Mouse (Mus musculus) CH12.LX (cell line): ENCODE measurements around the gene Ddx46. TPM values are rescaled to one million over a fixed set of nuclear protein-coding genes. Genes with fewer than 3 reads are reported as not detected.

Source experiments
- DNase-seq: peaks from one replicate; pipeline ENCODE4 v3.0.0-alpha.2; 2013; ENCODE audit errors: extremely low read depth
- H3K27ac ChIP-seq: 2 replicates; pipeline ENCODE4 v1.5.1; 2012; ENCODE audit warnings: low read depth, mild to moderate bottlenecking, control low read depth, moderate library complexity; ENCODE audit not compliant: insufficient read depth
- H3K27me3 ChIP-seq: replicated peaks from 2 replicates; pipeline ENCODE3; 2012; ENCODE audit warnings: inconsistent platforms
- H3K36me3 ChIP-seq, 2 experiments: replicated peaks in 1 of 2; 2 replicates each; pipeline versions ENCODE3 to v1.6.1; 2012; ENCODE audit warnings: inconsistent platforms in 1 of 2, low read length in 1 of 2, mild to moderate bottlenecking in 1 of 2, mixed read lengths in 1 of 2, moderate library complexity in 1 of 2; ENCODE audit not compliant: control insufficient read depth in 1 of 2, insufficient read depth in 1 of 2
- H3K4me1 ChIP-seq, 2 experiments: 2 replicates each; pipeline ENCODE4 v1.6.1; 2012; ENCODE audit warnings: inconsistent platforms in 1 of 2, moderate library complexity in 1 of 2; ENCODE audit not compliant: insufficient read depth in 2 of 2, control insufficient read depth in 1 of 2
- H3K4me2 ChIP-seq: 2 replicates; pipeline ENCODE4 v1.6.1; 2012; ENCODE audit warnings: low read depth, mild to moderate bottlenecking, control low read depth; ENCODE audit not compliant: poor library complexity, insufficient read depth, severe bottlenecking
- H3K4me3 ChIP-seq, 3 experiments: fragments of 150-350 bp in 1 of 3; sonication (generic) in 1 of 3; replicated peaks in 1 of 3; 2 replicates each; pipeline versions ENCODE3 to v1.5.1; 2011 to 2012; ENCODE audit warnings: low read depth in 2 of 3, low read length in 2 of 3, mild to moderate bottlenecking in 2 of 3, moderate library complexity in 2 of 3, control low read depth in 1 of 3, improper control_type of control experiment in 1 of 3, inconsistent platforms in 1 of 3, mixed read lengths in 1 of 3; ENCODE audit not compliant: poor library complexity in 1 of 3
- H3K79me2 ChIP-seq: replicated peaks from 2 replicates; pipeline ENCODE4 v1.6.1; 2012; ENCODE audit warnings: mild to moderate bottlenecking, moderate library complexity; ENCODE audit not compliant: control insufficient read depth, poor library complexity, insufficient read depth, severe bottlenecking; ENCODE audit errors: extremely low read depth
- H3K9ac ChIP-seq: 2 replicates; pipeline ENCODE4 v1.6.1; 2012; ENCODE audit warnings: low read depth, mild to moderate bottlenecking, control low read depth, moderate library complexity; ENCODE audit not compliant: insufficient read depth
- H3K9me3 ChIP-seq: replicated peaks from 2 replicates; pipeline ENCODE3; 2012; ENCODE audit warnings: low read length, inconsistent platforms, mixed read lengths
- BHLHE40 ChIP-seq: IDR thresholded peaks from 2 replicates; pipeline ENCODE4 v1.6.1; 2011; ENCODE audit warnings: mild to moderate bottlenecking, low read depth, low read length, improper control_type of control experiment
- CHD2 ChIP-seq: IDR thresholded peaks from 2 replicates; pipeline ENCODE4 v1.6.1; 2011; ENCODE audit warnings: low read length, improper control_type of control experiment
- CTCF ChIP-seq, 2 experiments: IDR thresholded peaks in 1 of 2; conservative IDR thresholded peaks in 1 of 2; 2 replicates each; pipeline ENCODE4 v1.5.1; 2011 to 2012; ENCODE audit warnings: low read depth in 2 of 2, low read length in 2 of 2, improper control_type of control experiment in 1 of 2, inconsistent platforms in 1 of 2, mild to moderate bottlenecking in 1 of 2, moderate library complexity in 1 of 2
- E2F4 ChIP-seq: IDR thresholded peaks from 2 replicates; pipeline ENCODE4 v1.6.1; 2011; ENCODE audit warnings: low read depth, low read length, improper control_type of control experiment; ENCODE audit not compliant: insufficient replicate concordance
- ETS1 ChIP-seq: conservative IDR thresholded peaks from 2 replicates; pipeline ENCODE4 v1.6.1; 2012; ENCODE audit warnings: low read depth, mild to moderate bottlenecking, inconsistent platforms, low read length, improper control_type of control experiment, moderate library complexity
- GABPA ChIP-seq: IDR thresholded peaks from 2 replicates; pipeline ENCODE4 v1.6.1; 2012; ENCODE audit warnings: low read depth, low read length, improper control_type of control experiment, inconsistent platforms; ENCODE audit not compliant: insufficient replicate concordance
- HCFC1 ChIP-seq: IDR thresholded peaks from 2 replicates; pipeline ENCODE4 v1.6.1; 2012; ENCODE audit warnings: low read depth, mild to moderate bottlenecking, inconsistent platforms, low read length, improper control_type of control experiment
- IRF4 ChIP-seq: IDR thresholded peaks from 2 replicates; pipeline ENCODE4 v1.6.1; 2014; ENCODE audit warnings: low read depth, mild to moderate bottlenecking, inconsistent platforms, low read length, improper control_type of control experiment
- JUND ChIP-seq: conservative IDR thresholded peaks from 2 replicates; pipeline ENCODE4 v1.6.1; 2011; ENCODE audit warnings: low read depth, low read length, improper control_type of control experiment
- KAT2A ChIP-seq: IDR thresholded peaks from 2 replicates; pipeline ENCODE4 v1.6.1; 2012; ENCODE audit warnings: low read length, improper control_type of control experiment, inconsistent platforms; ENCODE audit not compliant: insufficient replicate concordance
- MAFK ChIP-seq: IDR thresholded peaks from 2 replicates; pipeline ENCODE4 v1.6.1; 2011; ENCODE audit warnings: low read length, improper control_type of control experiment; ENCODE audit not compliant: insufficient replicate concordance
- MAX ChIP-seq: IDR thresholded peaks from 2 replicates; pipeline ENCODE4 v1.6.1; 2011; ENCODE audit warnings: low read length, improper control_type of control experiment
- MEF2A ChIP-seq: IDR thresholded peaks from 2 replicates; pipeline ENCODE4 v1.6.1; 2014; ENCODE audit warnings: low read depth, mild to moderate bottlenecking, inconsistent platforms, low read length, improper control_type of control experiment, borderline replicate concordance
- MXI1 ChIP-seq: IDR thresholded peaks from 2 replicates; pipeline ENCODE4 v1.6.1; 2011; ENCODE audit warnings: mild to moderate bottlenecking, low read depth, low read length, improper control_type of control experiment
- MYC ChIP-seq: IDR thresholded peaks from 2 replicates; pipeline ENCODE4 v1.6.1; 2011; ENCODE audit warnings: low read depth, mild to moderate bottlenecking, improper control_type of control experiment, low read length
- NELFE ChIP-seq: IDR thresholded peaks from 2 replicates; pipeline ENCODE4 v1.6.1; 2011; ENCODE audit warnings: low read depth, low read length, improper control_type of control experiment
- NRF1 ChIP-seq: IDR thresholded peaks from 2 replicates; pipeline ENCODE4 v1.6.1; 2014; ENCODE audit warnings: low read depth, mild to moderate bottlenecking, inconsistent platforms, low read length, improper control_type of control experiment, moderate library complexity
- PAX5 ChIP-seq: IDR thresholded peaks from 2 replicates; pipeline ENCODE4 v1.6.1; 2012; ENCODE audit warnings: low read length, inconsistent platforms, mixed read lengths
- RAD21 ChIP-seq: IDR thresholded peaks from 2 replicates; pipeline ENCODE4 v1.6.1; 2011; ENCODE audit warnings: low read depth, mild to moderate bottlenecking, low read length, improper control_type of control experiment, moderate library complexity
- RCOR1 ChIP-seq: conservative IDR thresholded peaks from 2 replicates; pipeline ENCODE4 v1.6.1; 2012; ENCODE audit warnings: low read depth, mild to moderate bottlenecking, inconsistent platforms, low read length, improper control_type of control experiment
- SIN3A ChIP-seq: IDR thresholded peaks from 2 replicates; pipeline ENCODE4 v1.6.1; 2012; ENCODE audit warnings: low read length, improper control_type of control experiment, inconsistent platforms
- SMC3 ChIP-seq: IDR thresholded peaks from 2 replicates; pipeline ENCODE4 v1.6.1; 2011; ENCODE audit warnings: low read depth, low read length, improper control_type of control experiment
- TBP ChIP-seq: conservative IDR thresholded peaks from 2 replicates; pipeline ENCODE4 v1.6.1; 2011; ENCODE audit warnings: low read depth, low read length, improper control_type of control experiment
- TCF12 ChIP-seq: IDR thresholded peaks from 2 replicates; pipeline ENCODE4 v1.6.1; 2014; ENCODE audit warnings: low read depth, mild to moderate bottlenecking, inconsistent platforms, low read length, improper control_type of control experiment
- UBTF ChIP-seq: IDR thresholded peaks from 2 replicates; pipeline ENCODE4 v1.6.1; 2012; ENCODE audit warnings: low read depth, mild to moderate bottlenecking, inconsistent platforms, low read length, improper control_type of control experiment, moderate library complexity
- USF1 ChIP-seq: IDR thresholded peaks from 2 replicates; pipeline ENCODE4 v1.6.1; 2014; ENCODE audit warnings: low read depth, mild to moderate bottlenecking, inconsistent platforms, low read length, improper control_type of control experiment
- ZC3H11A ChIP-seq: IDR thresholded peaks from 2 replicates; pipeline ENCODE4 v1.6.1; 2012; ENCODE audit warnings: low read depth, mild to moderate bottlenecking, inconsistent platforms, low read length, improper control_type of control experiment
- ZMIZ1 ChIP-seq: IDR thresholded peaks from 2 replicates; pipeline ENCODE4 v1.6.1; 2012; ENCODE audit warnings: low read depth, mild to moderate bottlenecking, inconsistent platforms, low read length, improper control_type of control experiment
- ZNF384 ChIP-seq: IDR thresholded peaks from 2 replicates; pipeline ENCODE4 v1.6.1; 2012; ENCODE audit warnings: low read depth, low read length, improper control_type of control experiment, inconsistent platforms
- dilution Hi-C: fragments of 300-500 bp; cut with MboI; formaldehyde crosslinking; loops from 2 replicates; pipeline ENCODE4 v1.14.3; 2020; ENCODE audit warnings: low sequenced_read_pairs; ENCODE audit not compliant: extremely low pct_unique_long_range_greater_than_20kb, extremely low pct_ligation_motif_present
- in situ Hi-C: fragments of 300-500 bp; cut with MboI; formaldehyde crosslinking; loops from 3 replicates; pipeline ENCODE4 v1.14.3; 2019; ENCODE audit warnings: low sequenced_read_pairs, low pct_ligation_motif_present, low pct_unique_long_range_greater_than_20kb, mixed read lengths
- polyA plus RNA-seq: library from polyadenylated mRNA; unstranded; fragments of >175 nt; gene quantifications from 2 replicates; pipeline ENCODE4 v1.2.1, GENCODE M21; 2012; ENCODE audit warnings: low read depth; ENCODE audit not compliant: insufficient read length
- total RNA-seq, 2 experiments: library from RNA; depleted of rRNA; stranded (reverse); fragments of 300-350 nt in 1 of 2; fragments of >200 nt in 1 of 2; gene quantifications; 2 replicates each; pipeline ENCODE4 v1.2.3; 2012 to 2014

Gene Ddx46
- total and polyA plus RNA-seq, 3 experiments: 35.4 to 103 (median 36.1) TPM

DNA sequence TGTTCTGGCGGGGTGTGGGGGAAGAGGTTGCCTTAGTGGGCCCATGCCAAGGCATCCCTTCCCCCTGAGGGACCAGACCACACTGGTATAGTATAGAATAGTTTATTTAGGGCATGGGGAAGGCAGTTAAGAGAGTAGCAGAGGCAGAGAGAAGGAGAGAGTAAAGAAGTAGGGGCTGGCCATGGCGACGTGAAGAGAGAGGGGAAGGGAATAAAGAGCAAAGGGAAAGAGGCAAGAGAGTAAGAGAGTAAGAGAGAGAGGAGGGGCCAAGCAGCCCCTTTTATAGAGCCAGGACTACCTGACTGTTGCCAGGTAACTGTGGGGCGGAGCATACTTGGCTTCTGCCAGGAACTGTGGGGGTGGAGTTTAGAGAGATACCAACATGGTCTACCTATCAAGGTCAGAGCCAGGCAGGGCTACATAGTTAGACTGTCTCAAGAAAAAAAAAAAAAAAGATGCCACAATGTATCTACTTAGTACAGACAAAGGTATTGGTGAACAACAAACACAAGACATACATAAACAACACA lies 42.8 kb upstream of the Ddx46 start:
- dilution Hi-C loops: no loop called here

DNA sequence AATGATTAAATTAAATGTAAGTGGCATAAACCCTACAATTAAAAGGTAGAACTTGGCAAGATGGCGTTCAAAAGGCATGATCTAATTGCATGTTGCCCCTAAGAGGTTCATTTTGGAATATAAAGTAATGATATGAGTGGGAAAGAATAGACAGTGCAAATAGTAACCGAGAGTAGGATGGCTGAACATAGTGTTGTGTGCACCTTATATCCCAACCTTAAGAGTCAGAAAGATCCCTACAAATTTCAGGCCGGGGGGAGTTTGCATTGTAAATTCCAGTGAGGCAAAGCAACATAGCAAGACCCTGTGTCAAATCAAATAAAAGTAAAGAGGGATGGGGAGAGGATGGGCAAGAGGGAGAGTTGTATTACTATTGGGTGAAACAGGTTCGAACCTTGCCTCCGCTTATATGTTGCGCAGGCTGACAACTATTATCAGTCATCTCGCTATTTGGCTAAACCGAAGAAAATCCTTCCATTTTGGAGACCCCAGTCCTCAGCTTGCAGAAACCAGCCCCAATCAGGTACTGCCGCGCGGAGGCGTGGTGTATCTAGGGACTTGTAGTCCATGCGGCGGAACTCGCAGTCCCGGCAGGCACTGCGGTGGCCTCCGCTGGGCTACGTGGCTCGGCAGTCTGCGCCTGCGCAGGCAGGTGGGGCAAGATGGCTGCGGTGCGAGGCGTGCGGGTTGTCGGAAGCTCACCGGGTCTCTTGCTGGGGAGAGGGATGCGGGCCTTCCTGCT lies 42.1 kb upstream of the Ddx46 start:
- H3K9me3 ChIP-seq: peaks cover 2% of the 10 kb centered on the region
- peak overlapping the region; percentile 35 for H3K4me2 ChIP-seq
- H3K4me1 ChIP-seq: peaks cover 7 to 22% of the 10 kb centered on the region in 2 experiments; a peak in 3 of 4 replicates
- H3K27me3 ChIP-seq: peaks cover 8% of the 10 kb centered on the region
- no peak overlapping the region for H3K27ac ChIP-seq
- dilution Hi-C loops (no loop called here), in situ Hi-C loops (no loop called here)
- H3K9ac ChIP-seq: peak overlapping the region; percentile 70
- H3K4me3 ChIP-seq: peak overlapping the region; percentile 78 to 95 (median 81)
- DNase-seq: peak; percentile 96
- H3K79me2 ChIP-seq: peaks cover 22% of the 10 kb centered on the region
- H3K36me3 ChIP-seq: peaks cover 27 to 30% of the 10 kb centered on the region in 2 experiments
- peak; percentile 97 for TF ChIP-seq NELFE
- TF ChIP-seq MAX: peak; percentile 82; the same call in 1 of the 2 replicates
- peak; percentile 99 for TF ChIP-seq TCF12
- TF ChIP-seq ETS1: no peak
- TF ChIP-seq ZNF384: no peak
- TF ChIP-seq NRF1: peak; percentile 96
- TF ChIP-seq MYC: peak; percentile 84; the same call in 1 of the 2 replicates
- TF ChIP-seq MEF2A: peak; percentile 72
- peak; percentile 94; the same call in 1 of the 2 replicates for TF ChIP-seq KAT2A
- no peak for TF ChIP-seq JUND
- TF ChIP-seq IRF4: peak; percentile 36; the same call in 1 of the 2 replicates
- TF ChIP-seq PAX5: no peak
- no peak for TF ChIP-seq SMC3
- TF ChIP-seq RCOR1: no peak; the same call in 1 of the 2 replicates
- TF ChIP-seq TBP: peak; percentile 89
- no peak for TF ChIP-seq E2F4
- peak; percentile 61; the same call in 1 of the 2 replicates for TF ChIP-seq SIN3A
- no peak; the same call in 1 of the 2 replicates for TF ChIP-seq CHD2
- TF ChIP-seq GABPA: peak; percentile 68; the same call in 1 of the 2 replicates
- TF ChIP-seq BHLHE40: 0 out of 2 replicates have a peak, but pooled peaks have one; percentile 25
- no peak for TF ChIP-seq MAFK
- no peak for TF ChIP-seq ZC3H11A
- TF ChIP-seq RAD21: no peak
- TF ChIP-seq HCFC1: peak; percentile 97
- peak; percentile 90 for TF ChIP-seq ZMIZ1
- TF ChIP-seq UBTF: no peak

More for the DNA sequence above, 42.8 kb upstream of the Ddx46 start:
- Histone ChIP-seq H3K27ac (no peak overlapping the region), H3K9me3 (peaks cover 2% of the 10 kb centered on the region), H3K9ac (no peak overlapping the region), H3K4me1 (peaks cover 7 to 22% of the 10 kb centered on the region in 2 experiments; a peak in 3 of 4 replicates), H3K4me2 (no peak overlapping the region), H3K79me2 (peaks cover 22% of the 10 kb centered on the region), H3K4me3 (no peak overlapping the region), H3K27me3 (peaks cover 8% of the 10 kb centered on the region), H3K36me3 (peaks cover 23 to 26% of the 10 kb centered on the region in 2 experiments)
- TF ChIP-seq RAD21: no peak
- TF ChIP-seq ETS1: no peak
- no peak for TF ChIP-seq SMC3
- TF ChIP-seq MAX: no peak
- TF ChIP-seq MXI1: no peak
- no peak for TF ChIP-seq CTCF (conservative IDR thresholded peaks at IDR 0.05 in 1 of 2, IDR thresholded peaks at IDR 0.05 in 1 of 2; ENCODE audit: low read depth in 2 of 2, low read length in 2 of 2)
- TF ChIP-seq USF1: no peak
- TF ChIP-seq E2F4: no peak
- in situ Hi-C loops: no loop called here
- no peak for DNase-seq
